Mouse (Mus musculus) midbrain, embryonic 14.5 days (tissue): ENCODE data around the gene Gm13277. TPM values are rescaled to one million over a fixed set of nuclear protein-coding genes. Genes with fewer than 3 reads are reported as not detected.

Experiments used
- polyA plus RNA-seq: library from polyadenylated mRNA; unstranded; fragments of >200 nt; fragmentation: Nextera tagmentation; extraction: Ambion mirVana; gene quantifications from 2 replicates; pipeline ENCODE4 v1.2.1, GENCODE M21; 2014

Gene Gm13277
- polyA plus RNA-seq, 1 experiment from 2014 or later = not detected

Other genes starting within 250 kb of the Gm13277 start
- gene Ifna15, start 230.4 kb upstream of the Gm13277 start, polyA plus RNA-seq = not detected in 2 replicates
- not detected in 2 replicates for gene Ifna14, start 216.8 kb upstream of the Gm13277 start, polyA plus RNA-seq
- gene Ifna9, start 196.2 kb upstream of the Gm13277 start, polyA plus RNA-seq = not detected in 2 replicates
- gene Ifna12, start 185.3 kb upstream of the Gm13277 start, polyA plus RNA-seq = not detected in 2 replicates
- not detected in 2 replicates for gene C87499, start 154.2 kb upstream of the Gm13277 start, polyA plus RNA-seq
- not detected in 2 replicates for gene Ifna13, start 144.2 kb upstream of the Gm13277 start, polyA plus RNA-seq
- not detected in 2 replicates for gene Ifna16, start 111.7 kb upstream of the Gm13277 start, polyA plus RNA-seq
- not detected in 2 replicates for gene Ifna2, start 104.7 kb upstream of the Gm13277 start, polyA plus RNA-seq
- not detected in 2 replicates for gene Ifnab, start 97.3 kb upstream of the Gm13277 start, polyA plus RNA-seq
- gene Gm26566, start 66.8 kb upstream of the Gm13277 start, polyA plus RNA-seq = 1.8 and 2.2 TPM in 2 replicates
- 137 and 177 TPM in 2 replicates for gene Klhl9, start 66.2 kb upstream of the Gm13277 start, polyA plus RNA-seq
- not detected in 2 replicates for gene Gm13271, start 33.8 kb upstream of the Gm13277 start, polyA plus RNA-seq
- not detected in 2 replicates for gene Gm13283, start 28.5 kb upstream of the Gm13277 start, polyA plus RNA-seq
- gene Gm13290, start 14.8 kb upstream of the Gm13277 start, polyA plus RNA-seq = not detected in 2 replicates
- not detected in 2 replicates for gene Gm13289, start 11.7 kb upstream of the Gm13277 start, polyA plus RNA-seq
- not detected in 2 replicates for gene Gm13272, start 8.8 kb upstream of the Gm13277 start, polyA plus RNA-seq
- not detected in 2 replicates for gene Ifnz, start 6.5 kb upstream of the Gm13277 start, polyA plus RNA-seq
- gene Gm13276, start 2.9 kb upstream of the Gm13277 start, polyA plus RNA-seq = not detected in 2 replicates
- not detected in 2 replicates for gene Gm13278, start 2.9 kb downstream of the Gm13277 start, polyA plus RNA-seq
- gene Gm13275, start 5.9 kb downstream of the Gm13277 start, polyA plus RNA-seq = not detected in 2 replicates
- gene Gm13279, start 8.8 kb downstream of the Gm13277 start, polyA plus RNA-seq = not detected in 2 replicates
- gene Gm13285, start 11.0 kb downstream of the Gm13277 start, polyA plus RNA-seq = 0.17 TPM in 1 of 2 replicates, not detected in the other
- gene Gm13287, start 14.6 kb downstream of the Gm13277 start, polyA plus RNA-seq = not detected in 2 replicates
- gene Gm13288, start 16.9 kb downstream of the Gm13277 start, polyA plus RNA-seq = 0.08 TPM in 1 of 2 replicates, not detected in the other
- not detected in 2 replicates for gene Ifna7, start 27.6 kb downstream of the Gm13277 start, polyA plus RNA-seq
- gene Ifna11, start 31.3 kb downstream of the Gm13277 start, polyA plus RNA-seq = not detected in 2 replicates
- not detected in 2 replicates for gene Ifna6, start 38.8 kb downstream of the Gm13277 start, polyA plus RNA-seq
- not detected in 2 replicates for gene Ifna5, start 46.9 kb downstream of the Gm13277 start, polyA plus RNA-seq
- gene Ifna4, start 53.2 kb downstream of the Gm13277 start, polyA plus RNA-seq = not detected in 2 replicates
- not detected in 2 replicates for gene Ifna1, start 61.5 kb downstream of the Gm13277 start, polyA plus RNA-seq
- not detected in 2 replicates for gene Ifne, start 91.6 kb downstream of the Gm13277 start, polyA plus RNA-seq